Mouse (Mus musculus): ENCODE results near the gene Chmp2a.

Chmp2a gene

DNA sequence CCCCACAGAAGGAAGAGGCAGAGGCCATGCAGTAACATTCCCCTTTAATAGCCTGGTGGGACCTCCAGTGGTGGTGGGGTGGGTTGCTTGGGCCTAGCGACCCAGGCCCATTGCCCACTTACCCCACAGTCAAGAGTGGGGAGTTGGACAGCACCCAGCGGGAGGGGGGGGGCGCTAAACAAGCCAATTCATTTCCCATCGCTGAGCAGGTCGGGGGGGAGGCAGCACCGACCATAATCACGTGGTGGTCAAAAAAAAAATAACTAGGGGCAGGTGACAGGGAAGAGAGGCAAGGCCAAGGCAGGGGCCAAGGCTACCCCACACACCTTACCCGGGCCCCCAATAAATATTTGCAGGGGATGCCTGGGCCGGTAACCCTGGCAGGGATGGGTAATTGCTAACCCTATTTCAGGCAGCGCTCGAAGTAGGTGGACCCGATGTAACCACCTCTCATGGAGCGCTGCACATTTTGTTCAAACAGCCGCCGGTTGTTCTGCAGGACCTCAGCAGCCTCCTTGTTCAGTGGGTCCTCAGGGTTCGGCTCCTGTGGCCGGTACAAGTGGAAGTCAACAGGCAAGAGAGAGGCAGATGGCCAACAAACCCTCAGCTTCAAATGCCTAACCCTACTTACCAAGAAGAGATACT, 726 bp upstream of the Chmp2a start:
- DNase-seq (ENCODE audit: low read depth, low spot score) = peak; percentile 25

DNA sequence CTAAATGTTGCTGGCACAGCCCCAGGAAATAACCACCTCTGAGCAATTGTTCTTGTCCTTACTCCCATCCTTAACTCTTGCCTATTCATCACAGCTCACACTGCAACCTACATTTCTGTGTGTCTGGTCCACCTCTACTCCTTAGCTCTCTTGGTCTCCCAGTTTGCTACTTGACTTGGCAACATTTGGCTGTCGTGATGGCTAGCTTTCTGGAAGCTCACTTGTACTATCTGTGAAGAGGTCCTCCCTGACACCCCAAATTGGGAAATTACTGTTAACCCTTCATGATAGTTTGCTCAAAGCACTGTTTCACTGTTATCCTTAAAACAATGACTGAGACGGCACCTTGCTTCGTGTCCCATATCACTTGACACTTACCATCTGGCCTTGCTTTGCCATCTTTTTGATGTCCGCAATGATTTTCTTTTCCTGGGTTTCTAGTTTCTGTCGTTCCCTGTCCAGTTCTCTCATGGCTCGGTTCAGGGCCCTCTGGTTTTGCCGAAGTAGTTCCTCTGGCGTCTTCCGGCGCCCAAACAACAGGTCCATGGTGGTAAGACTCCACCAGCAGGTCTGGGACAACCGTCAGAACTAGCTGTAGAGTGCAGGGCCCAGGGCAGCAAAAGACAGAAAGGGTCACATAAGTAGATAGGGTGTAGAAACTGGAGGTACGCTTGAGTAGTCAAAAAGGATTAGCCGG, 1.0 kb downstream of the Chmp2a start:
- DNase-seq (ENCODE audit: low read depth, low spot score) = peak; percentile 33

DNA sequence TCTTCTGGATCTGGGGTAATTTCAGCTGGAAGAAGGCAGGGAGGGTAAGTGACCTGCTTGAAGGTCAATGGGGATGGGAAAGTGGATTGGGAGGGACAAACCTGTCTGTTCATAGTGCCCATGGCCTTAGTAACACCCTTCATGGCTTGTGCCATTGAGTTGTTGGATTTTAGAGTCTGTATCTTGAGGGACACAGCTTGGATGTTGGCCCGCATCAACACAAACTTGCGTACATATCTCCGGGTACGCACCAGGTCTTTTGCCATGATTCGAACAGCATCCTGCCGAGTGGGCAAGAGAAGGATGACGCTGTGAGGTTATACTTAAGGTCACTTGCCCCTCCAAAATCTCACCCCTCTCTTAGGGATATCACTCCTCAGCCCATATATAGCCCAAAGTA, 2.1 kb downstream of the Chmp2a start:
- no peak for DNase-seq (ENCODE audit: low read depth, low spot score)

DNA sequence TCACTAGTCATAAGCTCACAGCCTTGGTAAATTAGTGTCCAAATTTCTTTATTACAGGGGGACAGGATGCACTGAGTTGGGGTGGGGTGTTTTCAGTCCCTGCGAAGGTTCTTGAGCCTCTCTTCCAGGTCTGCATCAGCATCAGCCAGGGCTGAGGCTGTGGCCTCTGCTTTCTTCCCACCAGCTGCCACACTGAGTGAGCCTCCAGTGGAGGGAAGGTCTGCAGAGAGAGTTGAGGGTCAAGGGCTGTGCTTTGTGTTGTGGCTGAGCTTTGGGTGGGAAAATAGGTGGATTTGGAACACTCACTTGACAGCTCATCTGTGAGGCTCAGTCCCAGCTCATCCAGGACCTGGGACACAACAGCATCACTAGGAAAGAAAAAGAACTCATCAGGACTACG, 2.6 kb downstream of the Chmp2a start:
- peak; percentile 30 for DNase-seq (ENCODE audit: low read depth, low spot score)

DNA sequence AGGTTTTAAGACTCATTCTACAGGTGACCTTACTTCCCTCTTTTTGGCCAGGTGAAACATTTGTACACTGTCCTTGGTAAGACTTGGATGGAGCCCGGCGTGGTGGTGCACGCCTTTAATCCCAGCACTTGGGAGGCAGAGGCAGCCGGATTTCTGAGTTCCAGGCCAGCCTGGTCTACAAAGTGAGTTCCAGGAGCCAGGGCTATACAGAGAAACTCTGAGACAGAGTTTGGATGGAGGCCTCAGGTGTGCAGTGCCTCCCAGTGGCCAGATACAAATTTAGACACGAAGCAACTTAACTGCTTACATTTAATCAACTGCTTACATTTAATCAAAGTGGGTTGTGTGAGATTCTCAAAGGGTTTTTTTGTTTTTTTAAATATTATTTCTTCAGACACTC, 3.5 kb downstream of the Chmp2a start:
- DNase-seq (ENCODE audit: low read depth, low spot score) = peak; percentile 67

DNA sequence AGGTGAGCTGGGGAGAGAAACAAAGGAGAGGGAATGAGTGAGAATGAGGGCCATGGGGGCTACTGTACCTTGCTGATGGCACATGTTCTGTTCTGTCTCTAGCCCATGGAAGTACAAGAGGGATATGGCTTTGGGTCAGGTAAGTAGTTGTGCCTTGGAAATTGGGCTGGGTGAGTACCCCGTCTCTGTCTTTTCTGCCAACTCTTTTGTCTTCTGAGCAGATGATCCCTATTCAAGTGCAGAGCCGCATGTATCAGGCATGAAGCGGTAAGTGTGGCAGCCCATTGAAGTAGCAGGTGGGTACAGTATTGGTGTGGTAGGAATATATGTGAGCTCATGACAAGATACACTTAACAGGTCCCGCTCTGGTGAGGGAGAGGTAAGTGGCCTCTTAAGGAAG, 5.6 kb downstream of the Chmp2a start:
- no peak for DNase-seq (ENCODE audit: low read depth, low spot score)

DNA sequence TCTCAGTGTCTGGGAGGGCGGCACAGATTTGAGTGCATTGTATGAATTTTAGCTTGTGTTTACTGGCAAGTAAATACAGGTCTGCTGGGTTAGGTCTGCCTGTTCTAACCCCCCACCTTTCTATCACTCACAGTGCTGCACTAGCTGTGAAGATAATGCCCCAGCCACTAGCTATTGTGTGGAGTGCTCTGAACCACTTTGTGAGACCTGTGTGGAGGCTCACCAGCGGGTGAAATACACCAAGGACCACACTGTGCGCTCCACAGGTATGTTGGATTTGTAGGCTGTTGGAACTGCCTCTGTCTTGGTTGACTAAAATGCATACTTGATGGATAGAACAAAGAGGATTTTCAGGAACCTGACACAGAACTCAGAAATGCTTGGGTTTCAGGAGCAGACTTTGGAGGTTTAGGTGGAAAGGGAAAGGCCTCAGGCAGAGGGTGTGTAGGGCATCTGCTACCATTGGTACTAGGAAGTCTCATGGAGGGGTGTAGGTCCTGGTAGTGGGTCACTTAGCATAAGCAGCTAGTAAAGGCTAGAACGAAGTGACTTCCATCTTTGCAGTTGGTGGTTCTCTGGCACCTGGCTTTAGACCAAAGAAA, 9.0 kb downstream of the Chmp2a start:
- peak; percentile 27 for DNase-seq (ENCODE audit: low read depth, low spot score)

DNA sequence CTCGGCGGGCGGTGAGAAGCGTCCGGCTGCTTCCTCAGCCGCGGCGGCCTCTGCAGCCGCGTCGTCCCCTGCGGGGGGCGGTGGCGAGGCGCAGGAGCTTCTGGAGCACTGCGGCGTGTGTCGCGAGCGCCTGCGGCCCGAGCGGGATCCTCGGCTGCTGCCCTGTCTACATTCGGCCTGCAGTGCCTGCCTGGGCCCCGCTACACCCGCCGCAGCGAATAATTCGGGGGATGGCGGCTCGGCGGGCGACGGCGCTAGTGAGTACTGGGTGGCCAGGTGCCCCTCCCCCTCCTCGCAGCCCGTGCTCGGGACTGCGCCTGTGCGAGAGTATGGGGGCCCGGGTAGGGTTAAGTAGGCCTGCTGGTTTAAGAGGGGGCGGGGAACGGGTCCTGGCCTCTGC, 9.8 kb downstream of the Chmp2a start:
- DNase-seq (ENCODE audit: low read depth, low spot score) = peak; percentile 75

DNA sequence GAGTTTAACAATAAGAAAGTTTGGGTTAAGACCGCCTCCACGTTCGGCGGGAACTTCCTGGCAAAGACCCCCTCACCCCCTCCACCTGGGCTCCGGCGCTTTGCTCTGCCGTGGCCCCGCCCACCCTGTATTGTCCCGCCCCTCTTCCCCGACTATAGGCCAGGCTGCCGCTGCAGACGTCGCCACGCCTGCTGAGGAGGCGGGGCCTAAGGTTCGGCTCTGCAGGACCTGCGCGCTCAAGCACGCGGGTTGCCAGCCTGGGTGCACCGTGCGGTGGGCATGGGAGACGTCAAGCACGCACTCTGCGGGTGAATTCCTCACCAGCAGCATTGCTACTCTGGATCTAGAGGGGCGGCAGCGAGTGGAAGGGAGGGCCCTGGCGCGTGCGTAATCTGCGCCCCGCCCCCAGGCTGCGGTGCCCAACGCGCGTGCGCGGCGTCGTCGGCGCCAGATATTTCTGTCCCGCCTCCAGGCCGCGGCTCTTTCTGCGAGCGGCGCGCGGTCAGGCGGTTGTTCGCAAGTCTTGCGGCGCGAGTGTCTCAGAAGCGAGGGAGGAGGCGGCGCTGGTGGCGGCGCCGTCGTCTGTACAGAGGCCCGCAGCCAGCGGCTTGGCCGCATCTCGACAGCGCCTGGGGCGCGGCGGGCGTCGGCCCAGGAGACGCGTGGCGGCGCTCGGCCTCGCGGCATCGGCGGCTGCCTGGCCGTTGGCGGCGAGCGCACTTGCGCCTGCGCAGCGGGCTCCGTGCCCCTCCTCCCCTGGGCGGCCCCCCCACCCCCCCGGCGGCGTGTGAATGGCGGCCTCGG, 10.5 kb downstream of the Chmp2a start:
- DNase-seq (ENCODE audit: low read depth, low spot score) = peak; percentile 98

DNA sequence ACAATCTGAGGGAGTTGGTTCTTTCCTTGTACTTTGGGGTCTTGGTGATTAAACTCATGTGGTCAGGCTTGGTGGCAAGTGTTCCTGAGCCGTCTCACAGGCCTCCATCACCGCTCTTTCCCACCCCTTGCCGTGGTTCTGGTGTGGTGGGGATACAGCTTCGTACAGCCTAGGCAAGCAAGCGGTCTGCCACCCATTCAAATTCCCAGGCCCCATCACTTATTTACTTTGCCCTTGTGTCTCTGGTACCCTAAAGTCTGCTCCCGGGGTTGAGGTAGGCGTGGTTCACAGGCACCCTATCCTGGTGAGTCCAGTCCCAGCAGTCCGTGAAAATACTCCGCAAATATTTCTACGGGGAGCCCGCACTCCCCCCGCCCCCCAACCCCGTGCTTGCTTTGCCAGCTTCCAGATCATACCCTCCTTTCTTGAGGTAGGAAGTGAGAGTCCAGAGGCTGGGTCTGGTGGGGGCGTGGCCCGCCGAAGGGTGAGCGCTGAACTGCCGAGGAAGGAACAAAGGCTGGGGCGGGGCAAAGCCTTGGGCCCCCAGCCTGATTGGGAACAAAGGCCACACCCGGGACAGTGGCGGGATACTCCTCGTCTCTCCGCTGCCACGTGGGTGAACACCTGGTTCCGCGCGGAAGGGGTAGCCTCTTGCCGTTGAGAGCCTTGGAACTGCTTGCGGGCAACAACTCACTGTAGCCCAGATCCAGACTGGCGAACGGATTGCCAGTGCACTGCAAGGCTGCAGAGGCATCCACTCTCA, 11.7 kb downstream of the Chmp2a start:
- peak; percentile 99 for DNase-seq (ENCODE audit: low read depth, low spot score)

DNA sequence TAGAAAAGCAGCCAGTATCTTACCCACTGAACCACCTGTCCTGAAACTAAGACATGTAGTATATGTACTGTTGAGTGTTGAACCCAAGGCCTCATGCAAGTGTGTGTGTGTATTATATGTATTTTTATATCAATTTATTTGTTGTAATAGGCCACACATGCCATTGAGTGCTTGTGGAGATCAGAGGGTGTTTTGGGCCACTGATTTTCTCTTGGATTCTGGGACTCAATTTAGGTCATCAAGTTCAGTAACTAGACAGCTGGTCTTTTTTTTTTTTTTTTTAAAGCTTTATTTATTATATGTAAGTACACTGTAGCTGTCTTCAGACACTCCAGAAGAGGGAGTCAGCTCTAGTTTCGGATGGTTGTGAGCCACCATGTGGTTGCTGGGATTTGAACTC, 19.4 kb downstream of the Chmp2a start:
- no peak for DNase-seq (ENCODE audit: low read depth, low spot score)

DNA sequence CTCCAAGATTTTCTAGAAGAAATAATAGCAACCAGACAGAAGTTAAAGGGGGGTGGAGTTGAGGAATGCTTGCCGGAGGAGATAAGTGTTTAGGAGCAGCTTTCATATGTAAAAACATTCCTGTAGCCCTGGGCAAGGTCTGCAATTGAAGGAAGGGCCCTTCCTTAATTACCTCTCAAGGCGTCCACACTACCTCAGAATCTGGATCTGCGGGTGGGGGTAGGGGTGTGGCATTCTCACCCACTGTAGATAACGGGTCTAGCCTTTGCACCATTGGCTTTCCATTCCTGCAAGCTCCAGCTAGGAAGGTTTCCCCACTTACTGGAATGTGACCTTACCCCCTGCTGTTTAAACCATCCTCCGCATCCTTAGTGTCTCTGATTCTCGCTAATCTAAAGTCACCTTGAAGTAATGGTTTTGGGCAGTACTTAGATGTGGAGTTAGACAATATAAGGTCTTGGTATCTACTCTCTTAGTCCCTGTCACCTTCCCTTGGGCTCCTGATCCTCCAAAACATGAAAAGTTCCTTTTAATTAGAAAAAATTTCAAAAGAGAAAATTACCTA, 20.2 kb downstream of the Chmp2a start:
- DNase-seq (ENCODE audit: low read depth, low spot score) = peak; percentile 100

DNA sequence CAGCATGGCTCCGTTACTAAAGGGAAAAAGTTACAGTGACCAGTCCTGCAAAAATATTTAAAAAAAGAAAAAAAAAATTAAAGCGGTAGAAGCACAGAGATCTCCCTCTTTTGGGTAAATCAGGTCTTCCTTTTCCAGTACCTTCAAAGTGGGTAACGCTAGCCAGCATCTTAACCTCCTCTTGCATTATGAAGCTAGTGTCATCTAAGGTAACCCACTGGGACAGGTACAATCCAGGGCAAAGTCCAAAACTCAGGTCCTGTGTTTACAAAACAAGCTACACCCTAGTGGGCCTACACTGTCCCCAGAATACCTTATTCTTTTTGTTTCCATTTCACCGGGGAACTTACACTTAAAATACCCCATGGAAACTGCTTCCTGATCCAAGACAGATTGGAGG, 20.9 kb downstream of the Chmp2a start:
- DNase-seq (ENCODE audit: low read depth, low spot score) = no peak

DNA sequence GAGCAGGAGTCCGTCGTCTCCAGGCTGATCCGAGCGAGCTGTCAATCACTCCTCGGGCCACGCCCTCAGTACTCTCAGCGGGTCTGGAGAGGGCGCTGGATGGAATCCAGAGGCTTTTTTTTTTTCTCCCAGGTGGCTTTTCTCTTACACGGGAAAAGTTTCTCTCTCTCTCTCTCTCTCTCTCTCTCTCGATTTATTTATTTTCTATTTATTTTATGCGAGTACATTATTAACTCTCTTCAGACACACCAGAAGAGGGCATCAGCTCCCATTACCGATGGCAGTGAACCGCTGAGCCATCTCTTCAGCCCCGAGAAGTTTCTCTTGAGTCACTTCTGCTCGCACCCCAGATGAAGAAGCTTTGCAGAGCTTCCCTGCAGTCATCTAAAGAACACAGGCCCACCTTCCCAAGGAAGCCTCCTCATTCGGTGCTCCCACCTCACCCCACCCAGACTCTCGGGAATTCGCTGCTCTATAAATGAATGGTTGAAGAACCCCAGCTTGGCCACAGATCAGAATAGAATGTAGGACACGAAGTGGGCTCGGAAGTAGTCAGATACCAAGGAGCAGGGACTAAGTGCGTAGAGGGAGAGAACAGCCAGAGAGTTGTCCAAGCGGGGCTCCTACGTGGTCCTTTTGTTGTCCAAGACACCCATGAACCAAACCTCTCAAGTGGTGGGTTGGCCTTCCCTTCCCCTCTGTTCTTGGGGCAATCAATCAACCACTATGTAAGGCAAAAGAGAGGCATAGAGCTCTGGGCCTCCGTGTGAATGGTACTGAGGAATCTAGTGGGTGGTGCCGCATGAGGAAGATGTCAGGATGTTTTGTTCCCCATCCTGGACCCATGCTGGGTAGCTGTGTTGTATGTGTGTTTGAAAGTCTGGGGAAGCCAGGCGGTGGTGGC, 24.4 kb downstream of the Chmp2a start, which contains the start of gene Zbtb45:
Gene Zbtb45, minus strand, starts transcription at position 30 of the 904 bp plus-strand sequence.
- DNase-seq (ENCODE audit: low read depth, low spot score) = peak; percentile 98

DNA sequence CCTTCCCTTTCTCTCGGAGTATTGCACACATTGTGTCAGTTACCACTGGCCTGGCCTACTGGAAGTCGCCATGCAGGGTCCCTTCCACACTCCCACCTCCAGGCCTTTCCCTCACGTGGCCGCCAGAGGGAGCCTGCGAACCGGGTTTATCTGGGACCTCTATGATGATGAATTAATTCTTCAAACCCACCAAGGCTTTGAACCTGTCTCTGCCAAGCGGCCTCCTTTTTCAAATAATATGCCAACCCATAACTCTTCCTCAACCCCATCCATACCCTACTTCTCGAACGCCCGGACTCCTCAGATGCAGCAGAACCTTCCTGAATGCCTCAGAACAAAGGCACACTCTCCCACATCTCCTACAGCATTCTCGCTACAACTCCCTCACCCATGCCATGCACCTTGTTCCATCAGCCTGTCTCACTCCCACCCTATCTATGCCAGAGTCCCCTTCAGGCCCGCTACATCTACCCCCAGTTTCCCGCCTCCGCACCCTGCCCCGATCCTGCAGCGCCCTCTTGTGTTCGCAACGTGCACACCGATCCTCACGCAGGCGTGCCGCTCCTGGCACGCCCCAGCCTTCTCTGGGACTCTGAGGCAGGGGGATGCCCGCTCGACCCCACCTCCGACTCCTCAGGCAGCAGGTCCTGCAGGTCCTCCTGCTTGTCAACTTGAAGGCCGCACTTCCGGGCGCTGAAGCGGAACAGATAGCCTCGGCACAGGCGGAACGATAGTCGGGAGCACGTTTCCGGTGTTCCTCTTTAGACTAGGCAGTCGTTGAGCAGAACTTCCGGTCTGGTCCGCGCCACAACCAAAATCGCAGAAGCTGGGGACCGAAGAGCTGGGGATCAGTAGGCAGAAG, 25.2 kb downstream of the Chmp2a start:
- peak; percentile 100 for DNase-seq (ENCODE audit: low read depth, low spot score)

DNA sequence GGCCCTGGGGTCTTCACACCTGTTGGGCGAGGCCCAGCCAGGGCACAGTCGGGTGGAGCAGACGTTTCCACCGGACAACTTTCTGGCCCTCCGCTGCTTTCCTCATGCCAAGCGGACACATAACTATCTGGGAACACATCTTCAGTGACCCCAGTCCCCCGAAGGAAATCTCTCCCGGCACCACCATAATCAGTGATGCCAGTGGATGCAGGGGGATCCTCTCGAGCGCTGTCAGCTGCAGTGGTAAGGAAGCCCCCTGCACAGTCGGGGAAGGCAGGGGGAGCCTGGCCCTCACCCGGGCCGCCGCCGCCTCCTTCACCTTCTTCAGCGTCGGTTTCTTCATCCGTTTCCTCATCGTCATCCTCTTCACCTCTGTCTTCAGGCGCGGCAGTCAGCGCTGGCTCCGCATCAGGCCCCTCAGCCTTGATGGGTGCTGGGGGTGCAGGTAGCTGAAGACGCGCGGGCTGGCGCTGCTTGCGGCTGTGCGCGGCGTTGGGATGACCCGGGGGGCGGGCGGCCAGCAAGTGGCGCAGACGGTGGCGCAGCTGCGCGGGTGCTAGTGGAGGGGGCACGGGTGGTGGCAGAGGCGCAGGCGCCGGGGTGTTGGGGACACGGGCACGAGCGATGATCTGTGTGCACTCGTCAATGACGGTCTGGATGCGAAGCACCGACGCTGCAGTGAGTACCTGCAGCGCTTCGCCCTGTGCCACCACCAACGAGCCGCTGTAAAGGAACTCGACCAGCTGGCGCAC, 27.1 kb downstream of the Chmp2a start:
- DNase-seq (ENCODE audit: low read depth, low spot score) = peak; percentile 24

DNA sequence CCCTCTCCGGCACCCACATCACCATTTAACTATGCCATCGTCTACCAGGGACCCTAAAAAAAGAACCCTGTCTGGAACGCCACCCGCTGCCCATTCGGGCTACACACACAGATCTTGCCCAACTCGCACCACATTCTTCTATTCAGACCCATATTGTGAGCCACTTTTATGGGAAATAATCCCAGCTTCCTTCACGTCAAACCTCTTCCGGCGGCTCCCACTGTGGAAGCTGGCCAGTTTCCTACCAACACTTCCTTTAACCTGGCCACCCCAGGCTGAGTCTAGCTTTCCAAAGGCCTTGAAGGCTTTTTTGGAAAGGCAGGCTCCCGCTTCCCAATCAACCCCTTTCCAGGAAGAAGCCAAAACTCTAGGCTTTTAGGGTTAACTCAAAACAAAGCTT, 28.1 kb downstream of the Chmp2a start:
- DNase-seq (ENCODE audit: low read depth, low spot score) = no peak

DNA sequence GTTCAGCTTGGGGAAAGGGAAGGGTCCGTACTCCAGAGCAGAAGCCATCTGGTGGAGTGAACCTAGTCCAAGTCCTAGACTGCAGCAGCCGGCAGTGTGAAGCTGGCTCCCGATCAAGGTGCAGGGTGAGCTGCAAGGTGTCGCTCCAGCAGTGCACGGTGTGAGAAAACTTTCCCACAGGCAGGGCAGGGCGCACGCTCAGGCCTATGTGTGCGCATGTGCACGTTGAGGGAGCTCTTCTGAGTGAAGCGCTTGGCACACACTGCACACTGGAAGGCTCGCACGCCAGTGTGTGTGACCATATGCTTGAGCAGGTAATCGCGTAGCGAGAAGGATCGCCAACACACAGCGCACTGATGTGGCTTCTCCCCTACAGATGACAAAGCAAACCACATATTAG, 28.6 kb downstream of the Chmp2a start:
- DNase-seq (ENCODE audit: low read depth, low spot score) = peak; percentile 77
